ENCODE assay signal across 9 mouse cellular contexts in genomic region chr11:47987251-47987892, GRCm38 (mm10). TPM values are rescaled to one million over a fixed set of nuclear protein-coding genes. Genes with fewer than 3 reads are reported as not detected.
DNase-seq lines count a peak whose midpoint lies in the region; ATAC-seq and TF ChIP-seq lines count a peak whose summit lies in the region.
"Had no signal": no experiment of that assay in that cellular context is flagged by ENCODE, and none has a peak within 500 bp of the region (broad histone marks: within the 10 kb centered on the region; RNA-seq: fewer than 3 reads in every experiment).

No protein-coding gene starts in this region.

- no peaks in the 10 kb centered on the region for H3K9me3 ChIP-seq in kidney, postnatal 0 days (replicated peaks; ENCODE audit: low read length)
- H3K9me3 ChIP-seq in forebrain, embryonic 13.5 days (replicated peaks): no peaks in the 10 kb centered on the region
- no peaks in the 10 kb centered on the region for H3K9me3 ChIP-seq in neural tube, embryonic 15.5 days (replicated peaks)

- H3K4me3 ChIP-seq in kidney, postnatal 0 days (replicated peaks; ENCODE audit: low read depth, low read length): no peak overlapping the region
- H3K4me3 ChIP-seq in forebrain, embryonic 13.5 days: peak overlapping the region; percentile 76
- H3K4me3 ChIP-seq in neural tube, embryonic 15.5 days (replicated peaks): peak overlapping the region; percentile 78

- no peak for ATAC-seq in kidney, postnatal 0 days (replicated peaks; ENCODE audit: low FRiP score, low read depth)
- ATAC-seq in forebrain, embryonic 13.5 days: 0 out of 2 replicates have a peak, but pooled peaks have one; percentile 8
- ATAC-seq in neural tube, embryonic 15.5 days (ENCODE audit: low FRiP score): peak; percentile 33; the same call in 1 of the 2 replicates

- H3K27ac ChIP-seq in kidney, postnatal 0 days: no peak overlapping the region
- no peak overlapping the region for H3K27ac ChIP-seq in forebrain, embryonic 13.5 days
- peak overlapping the region; percentile 79 for H3K27ac ChIP-seq in neural tube, embryonic 15.5 days (replicated peaks)

- H3K9ac ChIP-seq in kidney, postnatal 0 days (ENCODE audit: low read depth, low read length): no peak overlapping the region
- H3K9ac ChIP-seq in forebrain, embryonic 13.5 days: peak overlapping the region; percentile 78
- H3K9ac ChIP-seq in neural tube, embryonic 15.5 days (replicated peaks): peak overlapping the region; percentile 63

- 0 out of 2 replicates have a peak, but pooled peaks cover 4% of the 10 kb centered on the region for H3K4me1 ChIP-seq in kidney, postnatal 0 days (replicated peaks; ENCODE audit: insufficient read depth, low read length)
- H3K4me1 ChIP-seq in forebrain, embryonic 13.5 days: peaks cover 12% of the 10 kb centered on the region
- H3K4me1 ChIP-seq in neural tube, embryonic 15.5 days: peaks cover 23% of the 10 kb centered on the region

- DNase-seq in kidney, postnatal 0 days (ENCODE audit: low spot score): peak; percentile 1
- no peak for DNase-seq in kidney, postnatal 36 days
- DNase-seq in layer of hippocampus, postnatal 10 days (ENCODE audit: low spot score in 2 of 2): peak; percentile 38 to 46
- DNase-seq in thymus, adult 18-20 months: no peak
- no peak for DNase-seq in ovary, postnatal 10 days (ENCODE audit: low spot score)
- no peak for DNase-seq in spleen, adult 12 weeks (ENCODE audit: low spot score)

- 61% methylated on average over 8 of the region's 8 CpGs for WGBS in kidney, postnatal 0 days
- 53% methylated on average over 8 of the region's 8 CpGs for WGBS in forebrain, embryonic 13.5 days
- 46% methylated on average over 8 of the region's 8 CpGs for WGBS in neural tube, embryonic 15.5 days

- H3K4me2 ChIP-seq in kidney, postnatal 0 days (ENCODE audit: low read length): peak overlapping the region; percentile 98
- peak overlapping the region; percentile 92 for H3K4me2 ChIP-seq in forebrain, embryonic 13.5 days
- H3K4me2 ChIP-seq in neural tube, embryonic 15.5 days: peak overlapping the region; percentile 92

- H3K36me3 ChIP-seq in kidney, postnatal 0 days (ENCODE audit: insufficient read depth, low read length): no peaks in the 10 kb centered on the region
- no peaks in the 10 kb centered on the region for H3K36me3 ChIP-seq in forebrain, embryonic 13.5 days (ENCODE audit: poor library complexity, severe bottlenecking)
- H3K36me3 ChIP-seq in neural tube, embryonic 15.5 days: no peaks in the 10 kb centered on the region

- no peak for TF ChIP-seq CTCF in kidney, postnatal 0 days (IDR thresholded peaks at IDR 0.05; ENCODE audit: low read depth)

- peaks cover 13% of the 10 kb centered on the region for H3K27me3 ChIP-seq in kidney, postnatal 0 days (ENCODE audit: insufficient read depth, low read length)
- peaks cover 19% of the 10 kb centered on the region for H3K27me3 ChIP-seq in forebrain, embryonic 13.5 days
- H3K27me3 ChIP-seq in neural tube, embryonic 15.5 days (replicated peaks): peaks cover 10% of the 10 kb centered on the region

RNA-seq across cellular contexts. Expression of gene Sgcd, which starts 1.4 kb away (rescaled TPM):
- 1.3 and 1.4 TPM in 2 replicates for polyA plus RNA-seq in kidney, postnatal 0 days (2015; fragmentation: Nextera tagmentation; extraction: Ambion mirVana)
- 1.6 and 2.7 TPM in 2 replicates for polyA plus RNA-seq in forebrain, embryonic 13.5 days (2015; fragmentation: Nextera tagmentation; extraction: Ambion mirVana)
- total RNA-seq in layer of hippocampus, postnatal 10 days (2021): 10 to 100 TPM; 15.8 to 27.8 TPM
- polyA plus RNA-seq in neural tube, embryonic 15.5 days (2015; fragmentation: Nextera tagmentation; extraction: Ambion mirVana): 4.9 and 6.8 TPM in 2 replicates
- total RNA-seq: hematopoietic stem cell, adult 5-6 weeks had no signal

Comparison
In these comparisons a context has a peak if more than half of its experiments do, and no peak if none do; other contexts are left out.
1. DNase-seq: peak in kidney, postnatal 0 days (single experiment) and layer of hippocampus, postnatal 10 days (2 of 2); none in kidney, postnatal 36 days (0 of 2), thymus, adult 18-20 months (0 of 2), ovary, postnatal 10 days (single experiment) and spleen, adult 12 weeks (single experiment).
2. Peak in every context shown above with its lines, with median percentiles within 50 percentile points of each other: H3K4me2 ChIP-seq.